Mouse (Mus musculus) lung, embryonic 15.5 days (tissue): ENCODE data around the gene Chac1. TPM values are rescaled to one million over a fixed set of nuclear protein-coding genes. Genes with fewer than 3 reads are reported as not detected.

Experiments
- ATAC-seq: fragments of 200-750 bp; cut with Nextera tagmentation; 2 replicates; pipeline ENCODE4 v1.8.0; 2017; ENCODE audit warnings: moderate number of reproducible peaks, borderline replicate concordance; ENCODE audit not compliant: low FRiP score, low TSS enrichment; ENCODE audit errors: extremely low read depth
- H3K27ac ChIP-seq: fragments of 300-500 bp; sonication (generic); 2 replicates; pipeline ENCODE4 v1.5.1; 2015; ENCODE audit warnings: moderate library complexity, mild to moderate bottlenecking, inconsistent platforms
- H3K27me3 ChIP-seq: fragments of 300-500 bp; sonication (generic); 2 replicates; pipeline ENCODE4 v1.6.1; 2015; ENCODE audit warnings: inconsistent platforms
- H3K36me3 ChIP-seq: fragments of 300-500 bp; sonication (generic); 2 replicates; pipeline ENCODE4 v1.6.1; 2015; ENCODE audit warnings: inconsistent platforms
- H3K4me1 ChIP-seq: fragments of 300-500 bp; sonication (generic); 2 replicates; pipeline ENCODE4 v1.6.1; 2015; ENCODE audit warnings: inconsistent platforms
- H3K4me2 ChIP-seq: fragments of 300-500 bp; sonication (generic); 2 replicates; pipeline ENCODE4 v1.6.1; 2015; ENCODE audit warnings: inconsistent platforms, mild to moderate bottlenecking, moderate library complexity
- H3K4me3 ChIP-seq: fragments of 300-500 bp; sonication (generic); 2 replicates; pipeline ENCODE4 v1.5.1; 2015; ENCODE audit warnings: mild to moderate bottlenecking, inconsistent platforms
- H3K9ac ChIP-seq: fragments of 300-500 bp; sonication (generic); 2 replicates; pipeline ENCODE4 v1.6.1; 2015; ENCODE audit warnings: inconsistent platforms
- H3K9me3 ChIP-seq: fragments of 300-500 bp; sonication (generic); 2 replicates; pipeline ENCODE4 v1.6.1; 2016; ENCODE audit warnings: inconsistent platforms
- WGBS: fragments of 180-500 bp; shearing (Covaris S2); methylation state at CpG from one replicate; pipeline ENCODE4 v1.1.7; 2015; 5-methylcytosine and 5-hydroxymethylcytosine counted together
- polyA plus RNA-seq: library from polyadenylated mRNA; unstranded; fragments of >200 nt; fragmentation: Nextera tagmentation; extraction: Ambion mirVana; gene quantifications from 2 replicates; pipeline ENCODE4 v1.2.1, GENCODE M21; 2015

The Chac1 gene
- 0.59 and 1.1 TPM in 2 replicates for polyA plus RNA-seq

- Histone ChIP-seq H3K4me1 (peaks cover 14% of the 10 kb centered on the region), H3K9ac (peak within 1 kb of the TSS; percentile 41), H3K36me3 (no peaks in the 10 kb centered on the region), H3K27ac (no peak within 1 kb of the TSS), H3K9me3 (no peaks in the 10 kb centered on the region), H3K4me3 (peak within 1 kb of the TSS; percentile 50), H3K27me3 (peaks cover 24% of the 10 kb centered on the region), H3K4me2 (peak within 1 kb of the TSS; percentile 89)
- WGBS = 5% methylated on average over 58 of the region's 58 CpGs
- ATAC-seq = peak; percentile 92
Measured at GRCm38 (mm10) chr2:119350555-119351486, at the start of gene Chac1. TSS of gene Chac1 (plus strand) at chr2:119351229.

- Histone ChIP-seq H3K27me3 (no peaks in the 10 kb centered on the region), H3K4me1 (peaks cover 41% of the 10 kb centered on the region), H3K9me3 (no peaks in the 10 kb centered on the region), H3K36me3 (peaks cover 11% of the 10 kb centered on the region), H3K27ac (no peak overlapping the region), H3K9ac (no peak overlapping the region), H3K4me3 (no peak overlapping the region), H3K4me2 (no peak overlapping the region)
- 67% methylated on average over 6 of the region's 6 CpGs for WGBS
- no peak for ATAC-seq
Measured at GRCm38 (mm10) chr2:119302876-119303275, 48.2 kb upstream of the Chac1 start.

DNA sequence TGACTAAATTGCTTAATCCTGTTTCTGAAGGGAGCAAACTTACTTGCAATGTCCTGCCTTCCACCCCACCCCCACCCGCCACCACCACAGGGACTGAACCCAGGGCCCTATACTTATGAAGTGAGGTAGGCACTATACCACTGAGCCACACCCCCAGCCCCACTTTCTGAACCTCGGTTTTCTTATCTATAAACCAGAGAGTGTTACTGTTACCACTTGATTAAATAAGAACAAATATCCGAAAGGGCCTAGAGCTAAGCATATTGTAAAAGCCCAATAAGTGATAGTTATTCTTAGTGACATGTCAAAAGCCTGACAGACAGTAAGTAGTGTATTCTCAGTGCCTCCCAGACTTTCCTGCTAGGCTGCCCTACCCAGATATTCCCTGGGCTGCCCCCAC, 46.6 kb upstream of the Chac1 start:
- Histone ChIP-seq H3K4me1 (peaks cover 35% of the 10 kb centered on the region), H3K27me3 (no peaks in the 10 kb centered on the region), H3K36me3 (no peaks in the 10 kb centered on the region), H3K9ac (no peak overlapping the region), H3K27ac (peak overlapping the region; percentile 37; the same call in 1 of the 2 replicates), H3K4me3 (no peak overlapping the region), H3K9me3 (no peaks in the 10 kb centered on the region), H3K4me2 (no peak overlapping the region)
- ATAC-seq = no peak
- 39% methylated on average over 3 of the region's 3 CpGs for WGBS

GRCm38 (mm10) chr2:119304798-119305208, 46.2 kb upstream of the Chac1 start:
- Histone ChIP-seq H3K4me1 (peaks cover 31% of the 10 kb centered on the region), H3K27ac (peak overlapping the region; percentile 37; the same call in 1 of the 2 replicates), H3K9me3 (no peaks in the 10 kb centered on the region), H3K4me3 (no peak overlapping the region), H3K4me2 (no peak overlapping the region), H3K36me3 (no peaks in the 10 kb centered on the region), H3K9ac (no peak overlapping the region), H3K27me3 (no peaks in the 10 kb centered on the region)
- 14% methylated on average over 3 of the region's 3 CpGs for WGBS
- peak; percentile 87 for ATAC-seq

DNA sequence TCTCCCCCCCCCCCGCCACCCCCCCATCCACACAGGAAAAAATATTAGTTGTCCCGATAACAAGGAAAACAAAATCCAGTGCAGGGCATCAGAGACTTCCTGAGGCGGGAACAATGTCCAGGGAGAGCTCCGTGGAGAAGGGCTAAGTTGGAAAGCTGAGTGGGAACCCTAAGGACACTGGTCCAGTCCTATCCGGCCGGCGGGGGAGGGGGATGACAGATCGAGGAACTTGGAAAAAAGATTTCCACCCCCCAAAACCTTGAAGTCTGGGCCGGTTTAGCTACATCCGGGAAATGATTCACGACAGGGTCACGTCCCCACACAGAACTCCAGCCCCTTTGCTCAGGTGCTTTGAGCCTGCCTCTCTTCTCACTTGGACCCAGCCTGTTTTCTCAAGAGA, 39.5 kb upstream of the Chac1 start:
- Histone ChIP-seq H3K27ac (peak overlapping the region; percentile 30), H3K4me2 (no peak overlapping the region), H3K27me3 (no peaks in the 10 kb centered on the region), H3K4me1 (peaks cover 14% of the 10 kb centered on the region), H3K36me3 (no peaks in the 10 kb centered on the region), H3K9ac (no peak overlapping the region), H3K4me3 (no peak overlapping the region), H3K9me3 (no peaks in the 10 kb centered on the region)
- no peak; the same call in 1 of the 2 replicates for ATAC-seq
- WGBS = 28% methylated on average over 12 of the region's 12 CpGs

GRCm38 (mm10) chr2:119312380-119312958, 38.6 kb upstream of the Chac1 start:
- no peak overlapping the region for H3K27ac ChIP-seq
- H3K4me2 ChIP-seq = no peak overlapping the region
- H3K4me3 ChIP-seq = no peak overlapping the region
- H3K27me3 ChIP-seq = no peaks in the 10 kb centered on the region
- peaks cover 14% of the 10 kb centered on the region for H3K4me1 ChIP-seq
- ATAC-seq = no peak
- H3K9ac ChIP-seq = no peak overlapping the region
- 67% methylated on average over 2 of the region's 2 CpGs for WGBS
- H3K36me3 ChIP-seq = no peaks in the 10 kb centered on the region
- no peaks in the 10 kb centered on the region for H3K9me3 ChIP-seq

GRCm38 (mm10) chr2:119313780-119314479, 37.1 kb upstream of the Chac1 start:
- H3K4me1 ChIP-seq = peaks cover 14% of the 10 kb centered on the region
- ATAC-seq = 0 out of 2 replicates have a peak, but pooled peaks have one; percentile 19
- no peak overlapping the region for H3K9ac ChIP-seq
- no peaks in the 10 kb centered on the region for H3K27me3 ChIP-seq
- H3K4me2 ChIP-seq = no peak overlapping the region
- no peaks in the 10 kb centered on the region for H3K9me3 ChIP-seq
- H3K36me3 ChIP-seq = no peaks in the 10 kb centered on the region
- WGBS = 29% methylated on average over 10 of the region's 10 CpGs
- no peak overlapping the region for H3K4me3 ChIP-seq
- peak overlapping the region; percentile 70; the same call in 1 of the 2 replicates for H3K27ac ChIP-seq

DNA sequence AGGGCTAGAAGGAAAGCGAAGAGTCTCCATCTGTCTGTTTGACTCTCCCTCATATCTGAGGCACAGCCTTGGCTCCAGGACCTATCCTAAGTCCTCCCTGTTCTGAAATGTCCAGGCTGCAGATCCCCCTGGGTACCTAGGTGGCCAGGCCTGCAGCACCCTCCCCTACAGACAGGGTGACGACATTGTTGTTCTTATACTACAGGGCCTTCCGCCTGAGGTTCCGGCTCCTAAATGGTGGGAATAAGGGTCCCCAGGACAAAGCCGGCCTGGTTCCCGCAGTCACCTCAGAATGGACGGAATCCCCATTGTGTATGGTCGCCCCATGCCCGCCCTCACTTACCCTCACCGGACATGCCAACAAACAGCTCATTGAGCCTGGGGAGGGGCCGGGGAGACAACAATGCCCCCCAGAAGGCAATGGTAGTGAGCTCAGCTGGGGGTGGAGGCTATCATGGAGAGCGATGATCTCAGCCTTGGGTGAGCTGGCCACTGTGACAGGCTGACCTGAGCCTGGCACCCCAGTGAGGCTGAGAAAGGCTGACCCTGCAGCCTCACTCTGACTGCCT, 36.2 kb upstream of the Chac1 start:
- 60% methylated on average over 12 of the region's 12 CpGs for WGBS
- H3K36me3 ChIP-seq = no peaks in the 10 kb centered on the region
- no peak overlapping the region for H3K9ac ChIP-seq
- no peak overlapping the region for H3K4me2 ChIP-seq
- peak overlapping the region; percentile 70 for H3K27ac ChIP-seq
- H3K9me3 ChIP-seq = no peaks in the 10 kb centered on the region
- H3K27me3 ChIP-seq = no peaks in the 10 kb centered on the region
- ATAC-seq = no peak
- peaks cover 14% of the 10 kb centered on the region for H3K4me1 ChIP-seq
- H3K4me3 ChIP-seq = no peak overlapping the region

- 58% methylated on average over 3 of the region's 3 CpGs for WGBS
- ATAC-seq = no peak
- Histone ChIP-seq H3K36me3 (no peaks in the 10 kb centered on the region), H3K27me3 (peaks cover 28% of the 10 kb centered on the region), H3K27ac (no peak overlapping the region), H3K4me2 (no peak overlapping the region), H3K9ac (no peak overlapping the region), H3K4me3 (no peak overlapping the region), H3K4me1 (peaks cover 30% of the 10 kb centered on the region), H3K9me3 (no peaks in the 10 kb centered on the region)
Measured at GRCm38 (mm10) chr2:119318043-119318710, 32.9 kb upstream of the Chac1 start.

GRCm38 (mm10) chr2:119320571-119320970, 30.5 kb upstream of the Chac1 start:
- H3K9ac ChIP-seq = no peak overlapping the region
- no peaks in the 10 kb centered on the region for H3K9me3 ChIP-seq
- 53% methylated on average over 8 of the region's 8 CpGs for WGBS
- no peak overlapping the region for H3K4me2 ChIP-seq
- peaks cover 47% of the 10 kb centered on the region for H3K4me1 ChIP-seq
- H3K27me3 ChIP-seq = peaks cover 51% of the 10 kb centered on the region
- no peaks in the 10 kb centered on the region for H3K36me3 ChIP-seq
- peak overlapping the region; percentile 2 for H3K27ac ChIP-seq
- no peak for ATAC-seq
- H3K4me3 ChIP-seq = no peak overlapping the region
